Mouse (Mus musculus): ENCODE measurements around the gene Gba.

GRCm38 (mm10) chr3:89159616-89160344 is 42.9 kb upstream of the Gba start, which contains the start of gene Hcn3:
- TF ChIP-seq CTCF (IDR thresholded peaks at IDR 0.05; ENCODE audit: control insufficient read depth, insufficient read depth, insufficient read length), result peak; percentile 77
- TF ChIP-seq CEBPB (IDR thresholded peaks at IDR 0.05; ENCODE audit: low read depth), result no peak
